Mouse (Mus musculus) midbrain, embryonic 11.5 days (tissue): ENCODE results near the gene Wdsub1. TPM values are rescaled to one million over a fixed set of nuclear protein-coding genes. Genes with fewer than 3 reads are reported as not detected.
A peak's percentile ranks its signal among the peaks of the same experiment; 100 is the strongest.

Source experiments
- ATAC-seq: fragments of 200-750 bp; cut with Nextera tagmentation; 2 replicates; pipeline ENCODE4 v1.8.0; 2017; ENCODE audit warnings: moderate TSS enrichment, moderate library complexity; ENCODE audit not compliant: low FRiP score
- DNase-seq: peaks from one replicate; pipeline ENCODE4 v3.0.0; 2015; ENCODE audit warnings: low spot score; ENCODE audit errors: missing footprints
- H3K27ac ChIP-seq: fragments of 300-500 bp; sonication (generic); 2 replicates; pipeline ENCODE4 v1.5.1; 2014; ENCODE audit warnings: low read depth, low read length
- H3K27me3 ChIP-seq: fragments of 300-500 bp; sonication (generic); 2 replicates; pipeline ENCODE4 v1.6.1; 2014; ENCODE audit warnings: mild to moderate bottlenecking, low read length, moderate library complexity, mixed read lengths; ENCODE audit not compliant: control insufficient read depth, insufficient read depth
- H3K36me3 ChIP-seq: fragments of 300-500 bp; sonication (generic); 2 replicates; pipeline ENCODE4 v1.6.1; 2014; ENCODE audit warnings: mild to moderate bottlenecking, low read length, moderate library complexity, mixed read lengths; ENCODE audit not compliant: control insufficient read depth, insufficient read depth
- H3K4me1 ChIP-seq: fragments of 300-500 bp; sonication (generic); 2 replicates; pipeline ENCODE4 v1.6.1; 2014; ENCODE audit warnings: low read length; ENCODE audit not compliant: control insufficient read depth, insufficient read depth
- H3K4me2 ChIP-seq: fragments of 300-500 bp; sonication (generic); 2 replicates; pipeline ENCODE4 v1.6.1; 2014; ENCODE audit warnings: mild to moderate bottlenecking, moderate library complexity
- H3K4me3 ChIP-seq: fragments of 300-500 bp; sonication (generic); 2 replicates; pipeline ENCODE4 v1.5.1; 2014; ENCODE audit warnings: low read depth, low read length
- H3K9ac ChIP-seq: fragments of 300-500 bp; sonication (generic); 2 replicates; pipeline ENCODE4 v1.6.1; 2014; ENCODE audit warnings: low read length
- H3K9me3 ChIP-seq: fragments of 300-500 bp; sonication (generic); 2 replicates; pipeline ENCODE4 v1.6.1; 2016; ENCODE audit warnings: low read length; ENCODE audit not compliant: control insufficient read depth
- WGBS: fragments of 180-500 bp; shearing (Covaris S2); extraction: QIAGEN DNeasy Blood & Tissue Kit; methylation state at CpG from one replicate; pipeline ENCODE4 v1.1.7; 2014; 5-methylcytosine and 5-hydroxymethylcytosine counted together
- polyA plus RNA-seq: library from polyadenylated mRNA; unstranded; fragments of >200 nt; fragmentation: Nextera tagmentation; extraction: Ambion mirVana; gene quantifications from 2 replicates; pipeline ENCODE4 v1.2.1, GENCODE M21; 2014

The Wdsub1 gene
- 18.5 and 19.2 TPM in 2 replicates for polyA plus RNA-seq

DNA sequence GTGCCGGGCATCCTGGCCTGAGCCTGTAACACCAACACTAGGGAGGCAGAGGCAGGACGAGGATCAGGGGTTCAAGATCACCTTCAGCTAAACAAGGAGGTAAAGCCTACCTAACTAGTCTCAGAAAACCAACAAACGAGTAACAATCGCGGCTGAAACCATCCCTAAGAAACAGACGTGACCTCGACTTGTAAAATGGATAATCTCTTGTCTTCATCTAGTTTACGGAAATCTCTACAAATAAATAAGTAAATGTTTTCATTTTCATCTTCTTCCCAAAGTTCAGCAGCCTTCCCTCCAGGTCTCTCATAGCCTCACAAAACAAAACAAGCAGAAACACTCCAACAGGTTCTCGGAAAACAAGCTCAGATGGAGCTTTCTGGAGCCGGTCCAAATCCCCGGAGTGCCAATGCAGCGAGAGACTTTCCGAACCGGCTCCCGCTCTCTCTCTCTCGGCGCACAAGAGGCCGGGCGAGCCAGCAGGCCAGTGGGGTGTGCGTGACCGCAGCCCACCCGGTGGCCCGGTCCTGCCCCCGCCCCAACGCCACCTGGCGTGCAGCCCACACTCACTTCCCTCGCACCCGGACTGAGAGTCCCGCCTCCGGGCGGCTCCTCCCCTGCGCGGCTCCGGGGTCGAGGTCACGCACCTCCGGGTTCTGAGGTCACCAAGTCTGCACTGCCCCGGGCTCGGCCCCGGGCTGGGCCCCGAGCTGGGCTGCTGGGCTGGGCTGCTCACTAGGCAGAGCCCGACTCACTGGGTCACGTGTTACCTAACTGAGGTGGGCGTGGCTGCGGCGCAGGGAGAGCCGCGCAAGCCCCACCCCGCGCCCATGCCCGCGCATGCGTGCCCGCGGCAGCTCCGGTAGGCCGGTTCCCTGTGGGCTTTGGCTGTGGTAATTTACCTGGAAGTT, at the start of gene Wdsub1:
Gene Wdsub1, minus strand, starts transcription at position 761 of the 911 bp plus-strand sequence.
- H3K9me3 ChIP-seq = no peaks in the 10 kb centered on the region
- 0 out of 2 replicates have a peak, but pooled peaks cover 3% of the 10 kb centered on the region for H3K4me1 ChIP-seq
- WGBS = 6% methylated on average over 57 of the region's 57 CpGs
- peak within 1 kb of the TSS; percentile 66 for H3K9ac ChIP-seq
- H3K4me3 ChIP-seq = peak within 1 kb of the TSS; percentile 67
- no peaks in the 10 kb centered on the region for H3K36me3 ChIP-seq
- peak; percentile 98 for ATAC-seq
- DNase-seq = peak; percentile 99
- H3K27me3 ChIP-seq = no peaks in the 10 kb centered on the region
- H3K4me2 ChIP-seq = peak within 1 kb of the TSS; percentile 86
- no peak within 1 kb of the TSS for H3K27ac ChIP-seq

- Histone ChIP-seq H3K27me3 (no peaks in the 10 kb centered on the region), H3K9me3 (no peaks in the 10 kb centered on the region), H3K36me3 (peaks cover 16% of the 10 kb centered on the region), H3K4me3 (no peak overlapping the region), H3K4me1 (no peaks in the 10 kb centered on the region), H3K4me2 (no peak overlapping the region), H3K27ac (no peak overlapping the region), H3K9ac (no peak overlapping the region)
- no peak for ATAC-seq
- WGBS = 70% methylated on average over 11 of the region's 11 CpGs
- DNase-seq = peak; percentile 86
Observed at GRCm38 (mm10) chr2:59913610-59914009, 31.2 kb upstream of the Wdsub1 start.

DNA sequence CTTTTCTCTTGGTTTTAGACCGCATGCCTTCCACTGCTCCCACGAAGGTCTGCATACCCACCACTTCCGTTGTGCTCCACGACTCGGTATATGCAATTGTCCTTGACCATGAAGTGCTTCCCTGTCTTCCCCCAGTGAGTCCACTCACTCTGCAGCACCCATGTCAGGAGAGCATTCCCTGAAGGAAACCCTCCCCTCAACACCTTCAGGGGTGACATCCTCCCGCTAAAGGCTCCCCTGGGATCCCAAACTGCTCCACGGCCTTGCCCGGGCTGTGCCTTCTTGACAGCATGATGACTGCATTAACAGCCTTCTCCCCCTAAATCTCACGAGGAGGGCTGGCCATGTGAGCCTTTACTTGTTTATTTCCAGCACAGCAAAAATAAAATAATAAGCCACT, 25.7 kb upstream of the Wdsub1 start:
- DNase-seq (no peak), ATAC-seq (no peak)
- H3K9ac ChIP-seq = no peak overlapping the region
- H3K4me1 ChIP-seq = no peaks in the 10 kb centered on the region
- no peaks in the 10 kb centered on the region for H3K27me3 ChIP-seq
- H3K4me2 ChIP-seq = no peak overlapping the region
- peaks cover 4% of the 10 kb centered on the region for H3K36me3 ChIP-seq
- H3K27ac ChIP-seq = no peak overlapping the region
- no peak overlapping the region for H3K4me3 ChIP-seq
- 93% methylated on average over 9 of the region's 9 CpGs for WGBS
- no peaks in the 10 kb centered on the region for H3K9me3 ChIP-seq

DNA sequence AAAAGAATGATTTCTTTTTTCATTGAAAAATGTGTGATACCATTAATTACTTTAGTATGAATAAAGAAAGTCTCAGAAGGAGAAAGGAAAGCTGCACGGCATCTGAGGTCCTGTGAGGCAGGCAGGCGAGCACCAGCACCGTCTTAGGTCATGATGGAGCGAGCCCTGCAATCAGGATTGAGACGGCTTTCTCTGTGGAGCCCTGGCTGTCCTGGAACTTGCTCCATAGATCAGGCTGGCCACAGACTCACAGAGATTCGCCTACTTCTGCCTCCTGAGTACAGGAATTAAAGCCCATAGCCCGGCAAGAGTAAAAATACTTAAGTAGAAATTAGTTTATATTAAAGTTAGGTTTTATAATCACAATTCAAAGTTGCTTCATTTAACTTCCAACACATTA, 21.6 kb upstream of the Wdsub1 start:
- WGBS = 88% methylated on average over 7 of the region's 7 CpGs
- DNase-seq (no peak), ATAC-seq (no peak)
- Histone ChIP-seq H3K9me3 (no peaks in the 10 kb centered on the region), H3K27me3 (no peaks in the 10 kb centered on the region), H3K4me2 (no peak overlapping the region), H3K4me3 (no peak overlapping the region), H3K36me3 (peaks cover 8% of the 10 kb centered on the region; the same call in 1 of the 2 replicates), H3K9ac (no peak overlapping the region), H3K4me1 (no peaks in the 10 kb centered on the region), H3K27ac (no peak overlapping the region)

- H3K4me1 ChIP-seq = no peaks in the 10 kb centered on the region
- H3K27ac ChIP-seq = no peak overlapping the region
- peaks cover 8% of the 10 kb centered on the region; the same call in 1 of the 2 replicates for H3K36me3 ChIP-seq
- no peak for ATAC-seq
- no peaks in the 10 kb centered on the region for H3K27me3 ChIP-seq
- no peak overlapping the region for H3K4me3 ChIP-seq
- no peak for DNase-seq
- no peak overlapping the region for H3K4me2 ChIP-seq
- 86% methylated on average over 4 of the region's 4 CpGs for WGBS
- no peak overlapping the region for H3K9ac ChIP-seq
- no peaks in the 10 kb centered on the region for H3K9me3 ChIP-seq
Observed at GRCm38 (mm10) chr2:59898666-59899065, 16.3 kb upstream of the Wdsub1 start.

DNA sequence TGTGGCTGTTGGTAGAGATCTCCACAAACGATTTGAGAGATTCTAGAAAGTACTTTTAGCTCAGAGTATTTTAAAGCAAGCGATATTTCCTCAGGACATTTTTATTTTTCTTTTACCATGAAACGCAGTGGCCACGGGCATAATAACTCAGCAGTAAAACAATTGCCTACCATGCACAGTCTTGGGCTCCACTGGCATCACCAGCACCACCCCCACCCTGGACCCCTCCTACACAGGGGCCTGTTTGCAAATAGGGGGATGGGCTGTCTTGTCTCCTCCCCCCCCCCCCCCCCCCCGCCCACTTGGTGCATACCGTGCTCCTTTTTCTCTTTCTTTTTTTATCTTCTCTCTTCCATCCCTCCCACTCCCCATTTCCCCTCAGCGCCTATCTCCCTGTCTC, 15.7 kb upstream of the Wdsub1 start:
- H3K4me1 ChIP-seq = no peaks in the 10 kb centered on the region
- no peak overlapping the region for H3K4me3 ChIP-seq
- DNase-seq (no peak), ATAC-seq (no peak)
- no peak overlapping the region for H3K9ac ChIP-seq
- WGBS = 92% methylated on average over 5 of the region's 7 CpGs
- no peaks in the 10 kb centered on the region for H3K27me3 ChIP-seq
- no peaks in the 10 kb centered on the region for H3K9me3 ChIP-seq
- H3K4me2 ChIP-seq = no peak overlapping the region
- H3K36me3 ChIP-seq = peaks cover 8% of the 10 kb centered on the region; the same call in 1 of the 2 replicates
- H3K27ac ChIP-seq = no peak overlapping the region

GRCm38 (mm10) chr2:59896837-59897236, 14.4 kb upstream of the Wdsub1 start:
- H3K9me3 ChIP-seq = no peaks in the 10 kb centered on the region
- no peak for DNase-seq
- H3K36me3 ChIP-seq = peaks cover 6% of the 10 kb centered on the region; the same call in 1 of the 2 replicates
- no peak overlapping the region for H3K4me3 ChIP-seq
- ATAC-seq = no peak
- no peaks in the 10 kb centered on the region for H3K27me3 ChIP-seq
- no peak overlapping the region for H3K4me2 ChIP-seq
- H3K4me1 ChIP-seq = no peaks in the 10 kb centered on the region
- 92% methylated on average over 8 of the region's 8 CpGs for WGBS
- no peak overlapping the region for H3K27ac ChIP-seq
- no peak overlapping the region for H3K9ac ChIP-seq

GRCm38 (mm10) chr2:59896400-59896799, 14.0 kb upstream of the Wdsub1 start:
- H3K4me3 ChIP-seq = no peak overlapping the region
- H3K9ac ChIP-seq = no peak overlapping the region
- peaks cover 4% of the 10 kb centered on the region; the same call in 1 of the 2 replicates for H3K36me3 ChIP-seq
- no peaks in the 10 kb centered on the region for H3K4me1 ChIP-seq
- H3K9me3 ChIP-seq = no peaks in the 10 kb centered on the region
- WGBS = 80% methylated on average over 7 of the region's 7 CpGs
- DNase-seq (no peak), ATAC-seq (no peak)
- no peaks in the 10 kb centered on the region for H3K27me3 ChIP-seq
- no peak overlapping the region for H3K27ac ChIP-seq
- no peak overlapping the region for H3K4me2 ChIP-seq

GRCm38 (mm10) chr2:59889699-59890098, 7.3 kb upstream of the Wdsub1 start:
- 90% methylated on average over 6 of the region's 6 CpGs for WGBS
- no peaks in the 10 kb centered on the region for H3K36me3 ChIP-seq

More at GRCm38 (mm10) chr2:59889699-59890098, 7.3 kb upstream of the Wdsub1 start:
- DNase-seq (no peak), ATAC-seq (no peak)
- Histone ChIP-seq H3K4me3 (no peak overlapping the region), H3K9ac (no peak overlapping the region), H3K27ac (no peak overlapping the region), H3K27me3 (no peaks in the 10 kb centered on the region), H3K9me3 (no peaks in the 10 kb centered on the region), H3K4me2 (no peak overlapping the region), H3K4me1 (no peaks in the 10 kb centered on the region)
